Mouse (Mus musculus) brain, embryonic 14.5 days (tissue): ENCODE data around the gene Cipc.

Experiments
- CTCF ChIP-seq: fragments of 200-500 bp; IDR thresholded peaks from 2 replicates; pipeline ENCODE4 v1.5.1; 2012; ENCODE audit warnings: inconsistent platforms, mild to moderate bottlenecking, moderate library complexity, borderline replicate concordance; ENCODE audit not compliant: insufficient read depth, insufficient read length; ENCODE audit errors: extremely low read depth
- POLR2A ChIP-seq: fragments of 200-500 bp; IDR thresholded peaks from 2 replicates; pipeline ENCODE4 v1.6.1; 2012; ENCODE audit warnings: mild to moderate bottlenecking, inconsistent platforms, borderline replicate concordance; ENCODE audit not compliant: poor library complexity, insufficient read depth, insufficient read length, severe bottlenecking; ENCODE audit errors: extremely low read depth

DNA sequence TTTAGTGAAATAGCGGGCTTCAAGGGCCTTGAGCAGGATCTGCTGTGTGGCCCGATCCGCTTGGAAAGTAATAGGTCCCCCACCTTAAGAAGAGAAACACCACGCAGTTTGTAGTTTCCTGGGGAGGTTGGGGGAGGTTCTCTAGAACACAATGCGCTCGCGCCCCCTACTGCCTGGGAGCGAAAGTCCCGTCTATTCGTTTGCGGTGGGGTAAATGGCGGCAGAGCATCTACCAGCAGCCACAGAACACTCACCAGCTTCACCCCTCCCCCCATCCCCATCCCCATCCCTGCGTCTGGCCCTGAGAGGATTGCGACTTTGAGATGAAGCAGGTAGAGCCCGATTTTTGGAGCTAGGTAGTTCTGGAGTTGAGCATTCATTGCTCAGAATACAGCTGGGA, 40.4 kb upstream of the Cipc start:
- TF ChIP-seq POLR2A (no peak), CTCF (peak; percentile 87)
